Mouse (Mus musculus) embryonic stem cell, embryonic (primary cell): ENCODE measurements around the gene Atg4c.

Source experiments
- CTCF ChIA-PET, 4 experiments: fragments of 300-600 bp in 2 of 4; fragments of 350-600 bp in 2 of 4; sonication (Branson Sonifier 250); formaldehyde crosslinking; loops; one replicate each; lab custom pipeline; 2022; ENCODE audit warnings: inconsistent platforms in 2 of 4; lab: Charles Lee
- POLR2A ChIA-PET, 4 experiments: fragments of 300-600 bp in 2 of 4; fragments of 350-600 bp in 2 of 4; sonication (Branson Sonifier 250); formaldehyde crosslinking; loops; one replicate each; lab custom pipeline; 2022; ENCODE audit warnings: antibody characterized with exemption in 4 of 4, inconsistent platforms in 1 of 4; lab: Charles Lee

The Atg4c gene

GRCm38 (mm10) chr4:99224790-99225189, 31.1 kb downstream of the Atg4c start:
- CTCF ChIA-PET = interaction anchor here in 1 of 4 experiments (0.5 kb wide), 1 partner anchor 42 kb away, joined by 7 read pairs; no protein-coding TSS in a partner anchor
- POLR2A ChIA-PET = interaction anchor here in 1 of 4 experiments (1.5 kb wide), 1 partner anchor 13 kb away, joined by 4 read pairs; no protein-coding TSS in a partner anchor

GRCm38 (mm10) chr4:99227226-99227625, 33.5 kb downstream of the Atg4c start:
- CTCF ChIA-PET = interaction anchor here in 2 of 4 experiments (0.6 to 1.2 kb wide), 2 partner anchors 10 to 72 kb away, joined by 3 to 4 read pairs; no protein-coding TSS in a partner anchor

GRCm38 (mm10) chr4:99229371-99229770, 35.6 kb downstream of the Atg4c start:
- POLR2A ChIA-PET = no interaction called here
- CTCF ChIA-PET = interaction anchor here in 1 of 4 experiments (0.6 kb wide), 1 partner anchor 779 kb away, joined by 3 read pairs; no protein-coding TSS in a partner anchor

More at GRCm38 (mm10) chr4:99227226-99227625, 33.5 kb downstream of the Atg4c start:
- POLR2A ChIA-PET = no interaction called here

- CTCF ChIA-PET = no interaction called here
Measured at GRCm38 (mm10) chr4:99235203-99235856, 41.6 kb downstream of the Atg4c start.

GRCm38 (mm10) chr4:99238305-99238704, 44.6 kb downstream of the Atg4c start:
- CTCF ChIA-PET = interaction anchor here in 2 of 4 experiments (0.7 to 1.2 kb wide), 3 partner anchors 10 to 28 kb away, joined by 3 to 5 read pairs (median 4); no protein-coding TSS in a partner anchor
- POLR2A ChIA-PET = interaction anchor here in 1 of 4 experiments (0.5 kb wide), 1 partner anchor 315 kb away, joined by 4 read pairs; no protein-coding TSS in a partner anchor

More at GRCm38 (mm10) chr4:99235203-99235856, 41.6 kb downstream of the Atg4c start:
- POLR2A ChIA-PET = no interaction called here

GRCm38 (mm10) chr4:99241674-99242073, 47.9 kb downstream of the Atg4c start:
- POLR2A ChIA-PET = interaction anchor here in 1 of 4 experiments (0.7 kb wide), 1 partner anchor 415 kb away, joined by 3 read pairs; the partner anchor contains the start of gene Foxd3
- CTCF ChIA-PET = interaction anchor here (0.6 to 1.0 kb wide), 14 partner anchors 10 to 1167 kb away, joined by 3 to 11 read pairs (median 4); no protein-coding TSS in a partner anchor

GRCm38 (mm10) chr4:99249358-99249757, 55.6 kb downstream of the Atg4c start:
- ChIA-PET CTCF (no interaction called here), POLR2A (no interaction called here)

- ChIA-PET POLR2A (no interaction called here), CTCF (no interaction called here)
Measured at GRCm38 (mm10) chr4:99249826-99250225, 56.1 kb downstream of the Atg4c start.

GRCm38 (mm10) chr4:99252957-99253356, 59.2 kb downstream of the Atg4c start:
- ChIA-PET CTCF (interaction anchor here in 2 of 4 experiments (0.5 to 0.7 kb wide), 3 partner anchors 11 to 106 kb away, joined by 3 read pairs; no protein-coding TSS in a partner anchor), POLR2A (no interaction called here)

GRCm38 (mm10) chr4:99263191-99263590, 69.5 kb downstream of the Atg4c start:
- ChIA-PET CTCF (interaction anchor here in 1 of 4 experiments (0.6 kb wide), 1 partner anchor 253 kb away, joined by 10 read pairs; no protein-coding TSS in a partner anchor), POLR2A (interaction anchor here in 1 of 4 experiments (0.6 kb wide), 1 partner anchor 1022 kb away, joined by 5 read pairs; no protein-coding TSS in a partner anchor)

GRCm38 (mm10) chr4:99263663-99264062, 69.9 kb downstream of the Atg4c start:
- POLR2A ChIA-PET = interaction anchor here in 1 of 4 experiments (0.6 kb wide), 1 partner anchor 1021 kb away, joined by 5 read pairs; no protein-coding TSS in a partner anchor
- CTCF ChIA-PET = interaction anchor here in 1 of 4 experiments (0.6 kb wide), 1 partner anchor 253 kb away, joined by 10 read pairs; no protein-coding TSS in a partner anchor

- ChIA-PET CTCF (no interaction called here), POLR2A (no interaction called here)
Measured at GRCm38 (mm10) chr4:99266843-99267445, 73.2 kb downstream of the Atg4c start.

GRCm38 (mm10) chr4:99272860-99273259, 79.1 kb downstream of the Atg4c start:
- ChIA-PET POLR2A (interaction anchor here in 1 of 4 experiments (0.5 kb wide), 1 partner anchor 334 kb away, joined by 4 read pairs; no protein-coding TSS in a partner anchor), CTCF (no interaction called here)

GRCm38 (mm10) chr4:99273466-99273865, 79.7 kb downstream of the Atg4c start:
- POLR2A ChIA-PET = interaction anchor here in 1 of 4 experiments (0.7 kb wide), 1 partner anchor 12 kb away, joined by 3 read pairs; no protein-coding TSS in a partner anchor

GRCm38 (mm10) chr4:99273979-99274378, 80.2 kb downstream of the Atg4c start:
- CTCF ChIA-PET = interaction anchor here in 1 of 4 experiments (0.7 kb wide), 1 partner anchor 12 kb away, joined by 3 read pairs; no protein-coding TSS in a partner anchor

More at GRCm38 (mm10) chr4:99273466-99273865, 79.7 kb downstream of the Atg4c start:
- CTCF ChIA-PET = interaction anchor here in 1 of 4 experiments (0.7 kb wide), 1 partner anchor 12 kb away, joined by 3 read pairs; no protein-coding TSS in a partner anchor

GRCm38 (mm10) chr4:99278876-99279275, 85.1 kb downstream of the Atg4c start:
- POLR2A ChIA-PET = interaction anchor here in 1 of 4 experiments (0.6 kb wide), 1 partner anchor 1445 kb away, joined by 7 read pairs; no protein-coding TSS in a partner anchor

More at GRCm38 (mm10) chr4:99273979-99274378, 80.2 kb downstream of the Atg4c start:
- POLR2A ChIA-PET = interaction anchor here in 1 of 4 experiments (0.7 kb wide), 1 partner anchor 13 kb away, joined by 3 read pairs; no protein-coding TSS in a partner anchor

GRCm38 (mm10) chr4:99281711-99282110, 88.0 kb downstream of the Atg4c start:
- ChIA-PET POLR2A (no interaction called here), CTCF (no interaction called here)

More at GRCm38 (mm10) chr4:99278876-99279275, 85.1 kb downstream of the Atg4c start:
- CTCF ChIA-PET = interaction anchor here in 2 of 4 experiments (0.5 to 0.6 kb wide), 2 partner anchors 240 to 816 kb away, joined by 3 read pairs; partner anchors contain the start of gene Ror1 (in 1 of the 2)

- POLR2A ChIA-PET = no interaction called here
- CTCF ChIA-PET = no interaction called here
Measured at GRCm38 (mm10) chr4:99289286-99289685, 95.6 kb downstream of the Atg4c start.
